9 mouse cellular contexts compared by ENCODE assay signal in genomic region chr13:76018844-76019400, GRCm38 (mm10). TPM values are rescaled to one million over a fixed set of nuclear protein-coding genes. Genes with fewer than 3 reads are reported as not detected.
DNase-seq lines count a peak whose midpoint lies in the region; ATAC-seq lines count a peak whose summit lies in the region.
"Had no signal": no experiment of that assay in that cellular context is flagged by ENCODE, and none has a peak within 500 bp of the region (broad histone marks: within the 10 kb centered on the region; RNA-seq: fewer than 3 reads in every experiment).

No protein-coding gene starts in this region.

- peak overlapping the region; percentile 69 for H3K4me3 ChIP-seq in forebrain, embryonic 13.5 days
- peak overlapping the region; percentile 50 for H3K4me3 ChIP-seq in limb, embryonic 12.5 days (replicated peaks)
- peak overlapping the region; percentile 74 for H3K4me3 ChIP-seq in neural tube, embryonic 15.5 days (replicated peaks)

- no peaks in the 10 kb centered on the region for H3K36me3 ChIP-seq in forebrain, embryonic 13.5 days (ENCODE audit: poor library complexity, severe bottlenecking)
- H3K36me3 ChIP-seq in limb, embryonic 12.5 days = no peaks in the 10 kb centered on the region
- H3K36me3 ChIP-seq in neural tube, embryonic 15.5 days = no peaks in the 10 kb centered on the region

- peaks cover 8% of the 10 kb centered on the region for H3K4me1 ChIP-seq in forebrain, embryonic 13.5 days
- peaks cover 3% of the 10 kb centered on the region; the same call in 1 of the 2 replicates for H3K4me1 ChIP-seq in limb, embryonic 12.5 days (replicated peaks)
- H3K4me1 ChIP-seq in neural tube, embryonic 15.5 days = peaks cover 13% of the 10 kb centered on the region

- no peak overlapping the region for H3K27ac ChIP-seq in forebrain, embryonic 13.5 days
- H3K27ac ChIP-seq in limb, embryonic 12.5 days = no peak overlapping the region
- H3K27ac ChIP-seq in neural tube, embryonic 15.5 days (replicated peaks) = no peak overlapping the region

- H3K27me3 ChIP-seq in forebrain, embryonic 13.5 days = no peaks in the 10 kb centered on the region
- H3K27me3 ChIP-seq in limb, embryonic 12.5 days = 0 out of 2 replicates have a peak, but pooled peaks cover 3% of the 10 kb centered on the region
- 0 out of 2 replicates have a peak, but pooled peaks cover 4% of the 10 kb centered on the region for H3K27me3 ChIP-seq in neural tube, embryonic 15.5 days (replicated peaks)

- H3K9me3 ChIP-seq in forebrain, embryonic 13.5 days (replicated peaks) = no peaks in the 10 kb centered on the region
- H3K9me3 ChIP-seq in limb, embryonic 12.5 days = no peaks in the 10 kb centered on the region
- no peaks in the 10 kb centered on the region for H3K9me3 ChIP-seq in neural tube, embryonic 15.5 days (replicated peaks)

- ATAC-seq in CD4-positive, CD25-positive, alpha-beta regulatory T cell, adult 4 months = peak; percentile 38
- peak; percentile 64 for ATAC-seq in forebrain, embryonic 13.5 days
- peak; percentile 64 for ATAC-seq in limb, embryonic 12.5 days (ENCODE audit: insufficient number of reproducible peaks, insufficient read depth, low FRiP score, low TSS enrichment, low read depth)
- ATAC-seq in neural tube, embryonic 15.5 days (ENCODE audit: low FRiP score) = peak; percentile 46

- DNase-seq in embryo, embryonic 11 days = peak; percentile 1
- no peak for DNase-seq in embryo, embryonic 10.5 days (ENCODE audit: low spot score)
- no peak for DNase-seq in layer of hippocampus, postnatal 25 days (ENCODE audit: extremely low spot score in 1 of 2, low spot score in 1 of 2)
- DNase-seq in layer of hippocampus, postnatal 10 days (ENCODE audit: low spot score in 2 of 2) = no peak

- no peak overlapping the region; the same call in 1 of the 2 replicates for H3K9ac ChIP-seq in forebrain, embryonic 13.5 days
- H3K9ac ChIP-seq in limb, embryonic 12.5 days (replicated peaks) = no peak overlapping the region
- H3K9ac ChIP-seq in neural tube, embryonic 15.5 days (replicated peaks) = no peak overlapping the region

- 42% methylated on average over 5 of the region's 5 CpGs for whole genome bisulfite sequencing in forebrain, embryonic 13.5 days
- WGBS in limb, embryonic 12.5 days = 44% methylated on average over 5 of the region's 5 CpGs
- 42% methylated on average over 5 of the region's 5 CpGs for WGBS in neural tube, embryonic 15.5 days

- H3K4me2 ChIP-seq in forebrain, embryonic 13.5 days = peak overlapping the region; percentile 71
- peak overlapping the region; percentile 59 for H3K4me2 ChIP-seq in limb, embryonic 12.5 days
- peak overlapping the region; percentile 69 for H3K4me2 ChIP-seq in neural tube, embryonic 15.5 days

RNA-seq across cellular contexts. Expression of gene Rfesd, which starts 0.4 kb away (rescaled TPM):
- polyA plus RNA-seq in CD4-positive, CD25-positive, alpha-beta regulatory T cell, adult 4 months (2017; shearing (Covaris generic)) = 10 to 100 TPM; 34.3 to 37.4 TPM
- polyA plus RNA-seq in forebrain, embryonic 13.5 days (2015; fragmentation: Nextera tagmentation; extraction: Ambion mirVana) = 19.0 and 19.8 TPM in 2 replicates
- 21.5 and 22.4 TPM in 2 replicates for polyA plus RNA-seq in limb, embryonic 12.5 days (2016; fragmentation: Nextera tagmentation; extraction: Ambion mirVana)
- 19.9 and 21.0 TPM in 2 replicates for polyA plus RNA-seq in neural tube, embryonic 15.5 days (2015; fragmentation: Nextera tagmentation; extraction: Ambion mirVana)
- 10 to 100 TPM; 17.0 TPM for total RNA-seq in layer of hippocampus, postnatal 25 days (2021)
- 10 to 100 TPM; 19.7 to 20.4 TPM for total RNA-seq in layer of hippocampus, postnatal 10 days (2021)

RNA-seq across cellular contexts. Expression of gene Gpr150, which starts 37.9 kb away (rescaled TPM):
- polyA plus RNA-seq in CD4-positive, CD25-positive, alpha-beta regulatory T cell, adult 4 months (2017; shearing (Covaris generic)) = not detected
- 0.55 and 0.74 TPM in 2 replicates for polyA plus RNA-seq in forebrain, embryonic 13.5 days (2015; fragmentation: Nextera tagmentation; extraction: Ambion mirVana)
- polyA plus RNA-seq in limb, embryonic 12.5 days (2016; fragmentation: Nextera tagmentation; extraction: Ambion mirVana) = 0.21 TPM in 1 of 2 replicates, not detected in the other
- 4.7 and 4.9 TPM in 2 replicates for polyA plus RNA-seq in neural tube, embryonic 15.5 days (2015; fragmentation: Nextera tagmentation; extraction: Ambion mirVana)
- 1 to 10 TPM; 1.7 to 1.9 TPM for total RNA-seq in layer of hippocampus, postnatal 25 days (2021)
- total RNA-seq in layer of hippocampus, postnatal 10 days (2021) = 1 to 10 TPM; 4.5 to 4.7 TPM
- polyA plus RNA-seq: gonadal fat pad, adult 2 months had no signal

RNA-seq across cellular contexts. Expression of gene Spata9, which starts 52.0 kb away (rescaled TPM):
- not detected for polyA plus RNA-seq in CD4-positive, CD25-positive, alpha-beta regulatory T cell, adult 4 months (2017; shearing (Covaris generic))
- polyA plus RNA-seq in forebrain, embryonic 13.5 days (2015; fragmentation: Nextera tagmentation; extraction: Ambion mirVana) = 1.2 and 1.8 TPM in 2 replicates
- polyA plus RNA-seq in limb, embryonic 12.5 days (2016; fragmentation: Nextera tagmentation; extraction: Ambion mirVana) = 0.47 and 0.85 TPM in 2 replicates
- 1.6 and 3.1 TPM in 2 replicates for polyA plus RNA-seq in neural tube, embryonic 15.5 days (2015; fragmentation: Nextera tagmentation; extraction: Ambion mirVana)
- total RNA-seq in layer of hippocampus, postnatal 25 days (2021) = not detected
- under 1 TPM; 0.51 to 0.62 TPM for total RNA-seq in layer of hippocampus, postnatal 10 days (2021)
